Mouse (Mus musculus): Measurements from ENCODE around the gene Rbpjl.

DNA sequence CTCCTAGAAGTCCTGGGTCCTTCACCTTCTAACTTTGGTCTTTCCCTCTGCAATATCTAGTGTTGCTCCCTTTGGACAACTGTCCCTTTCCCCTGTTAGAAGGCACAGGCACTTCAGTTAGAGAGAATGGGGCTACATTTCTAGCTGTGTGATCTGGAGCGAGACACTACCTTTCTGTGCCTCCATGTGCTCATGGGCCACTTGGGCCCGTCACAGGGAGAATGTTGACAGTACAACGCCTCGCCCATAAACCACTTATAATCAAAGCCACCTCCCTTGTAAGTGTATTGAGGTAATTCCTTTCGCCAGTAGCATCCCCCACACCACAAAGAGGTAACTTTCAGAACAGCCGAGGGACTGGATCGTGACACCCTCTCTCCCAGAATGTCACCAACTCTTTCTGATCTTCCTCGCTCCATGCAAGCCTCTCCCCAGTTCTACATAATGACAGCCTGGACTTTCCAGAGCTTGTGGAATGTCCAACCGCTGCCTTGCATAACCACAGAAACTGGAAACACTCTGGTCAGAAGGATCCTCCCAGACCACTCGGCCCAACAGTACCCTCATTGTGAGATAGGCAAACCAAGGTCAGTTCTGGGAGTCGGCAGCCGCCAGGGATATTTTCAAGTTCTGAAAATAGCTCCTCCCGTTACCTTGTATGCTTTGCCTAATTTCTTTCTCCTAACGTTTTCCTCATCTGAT lies 46.6 kb downstream of the Rbpjl start:
- no peak for TF ChIP-seq EP300 (IDR thresholded peaks at IDR 0.05; ENCODE audit: insufficient read depth, low read depth, low read length)
- no peak for TF ChIP-seq POLR2A (IDR thresholded peaks at IDR 0.05; ENCODE audit: insufficient read depth, low read depth, low read length)
- TF ChIP-seq CTCF (IDR thresholded peaks at IDR 0.05) = no peak
